Mouse (Mus musculus): ENCODE results near the gene Pcgf5.
"Not testable (repeated sequence)": the region's sequence is repeated elsewhere in the genome, so short reads cannot be mapped to it uniquely, and the experiment has no call there.

Pcgf5 gene

DNA sequence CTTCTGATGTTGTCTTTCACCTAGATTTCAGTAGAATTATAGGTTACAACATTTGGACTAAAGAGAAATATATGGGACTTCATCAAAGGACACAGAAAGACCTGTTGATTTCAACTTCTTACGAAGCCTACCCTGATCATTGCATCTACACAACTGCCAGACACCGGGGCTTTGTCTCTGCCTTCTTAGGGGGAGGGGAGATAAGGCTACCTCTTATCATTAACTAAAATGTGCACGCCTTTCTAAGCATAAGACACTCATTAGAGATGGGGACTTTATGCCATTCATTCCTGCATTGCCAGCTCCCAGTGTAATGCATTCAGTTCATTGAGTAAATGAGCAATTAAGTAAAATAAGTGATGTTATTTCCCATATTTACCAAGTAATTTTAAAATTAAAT is 85.1 kb downstream of the Pcgf5 start:
- Histone ChIP-seq H3K4me3 (replicated peaks; ENCODE audit: low read length) (no peak overlapping the region), H3K36me3 (ENCODE audit: insufficient read depth, low read length) (no peaks in the 10 kb centered on the region), H3K27me3 (ENCODE audit: insufficient read depth, low read length) (no peaks in the 10 kb centered on the region), H3K4me1 (replicated peaks; ENCODE audit: low read depth, low read length) (peaks cover 3% of the 10 kb centered on the region), H3K9me3 (ENCODE audit: low read length) (no peaks in the 10 kb centered on the region)
- no peak for TF ChIP-seq NANOG (IDR thresholded peaks at IDR 0.05; ENCODE audit: borderline replicate concordance, low read length)

DNA sequence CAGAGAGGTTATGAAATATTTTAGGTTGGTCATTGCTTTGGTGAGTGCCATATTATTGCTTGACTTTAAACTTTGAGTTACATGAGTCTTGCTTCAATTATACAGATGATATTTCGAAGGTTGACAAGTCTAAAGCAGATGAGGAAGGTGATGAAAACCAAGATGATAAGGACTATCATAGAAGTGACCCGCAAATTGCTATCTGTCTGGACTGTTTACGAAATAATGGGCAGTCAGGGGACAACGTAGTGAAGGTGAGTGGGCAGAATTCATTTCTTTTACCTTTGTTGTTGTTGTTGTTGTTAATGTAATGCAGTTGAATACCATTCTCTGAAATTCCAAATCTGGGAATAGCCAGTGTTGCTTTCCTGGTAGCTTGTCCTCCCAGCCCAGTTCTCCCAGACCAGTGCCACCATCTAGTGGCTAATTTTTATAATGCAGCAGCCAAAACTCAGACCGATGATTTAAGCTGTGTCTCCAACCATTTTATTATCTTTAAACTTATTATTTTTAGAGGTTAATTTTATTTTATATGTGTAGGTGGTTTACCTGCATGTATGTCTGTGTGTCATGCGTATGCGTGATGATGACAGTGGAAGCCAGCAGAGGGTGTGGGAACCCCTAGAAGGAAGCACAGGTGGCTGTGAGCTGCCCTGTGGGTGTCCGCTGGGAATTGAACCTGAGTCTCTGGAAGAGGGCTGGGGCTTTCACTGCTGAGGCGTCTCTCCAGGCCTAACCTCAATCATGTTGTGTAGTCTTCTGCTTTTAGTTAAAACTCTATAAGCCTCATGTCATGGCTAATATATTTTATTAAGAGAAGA is 92.0 kb downstream of the Pcgf5 start:
- no peaks in the 10 kb centered on the region for H3K27me3 ChIP-seq (ENCODE audit: insufficient read depth, low read length)
- peaks cover 3% of the 10 kb centered on the region for H3K4me1 ChIP-seq (replicated peaks; ENCODE audit: low read depth, low read length)
- no peaks in the 10 kb centered on the region for H3K36me3 ChIP-seq (ENCODE audit: insufficient read depth, low read length)
- no peak for TF ChIP-seq POU5F1 (IDR thresholded peaks at IDR 0.05; ENCODE audit: borderline replicate concordance, low read length)
- TF ChIP-seq CTCF (conservative IDR thresholded peaks at IDR 0.05; ENCODE audit: low read length), result peak; percentile 75
- H3K4me3 ChIP-seq (replicated peaks; ENCODE audit: low read length), result no peak overlapping the region
- H3K9me3 ChIP-seq (ENCODE audit: low read length), result no peaks in the 10 kb centered on the region

DNA sequence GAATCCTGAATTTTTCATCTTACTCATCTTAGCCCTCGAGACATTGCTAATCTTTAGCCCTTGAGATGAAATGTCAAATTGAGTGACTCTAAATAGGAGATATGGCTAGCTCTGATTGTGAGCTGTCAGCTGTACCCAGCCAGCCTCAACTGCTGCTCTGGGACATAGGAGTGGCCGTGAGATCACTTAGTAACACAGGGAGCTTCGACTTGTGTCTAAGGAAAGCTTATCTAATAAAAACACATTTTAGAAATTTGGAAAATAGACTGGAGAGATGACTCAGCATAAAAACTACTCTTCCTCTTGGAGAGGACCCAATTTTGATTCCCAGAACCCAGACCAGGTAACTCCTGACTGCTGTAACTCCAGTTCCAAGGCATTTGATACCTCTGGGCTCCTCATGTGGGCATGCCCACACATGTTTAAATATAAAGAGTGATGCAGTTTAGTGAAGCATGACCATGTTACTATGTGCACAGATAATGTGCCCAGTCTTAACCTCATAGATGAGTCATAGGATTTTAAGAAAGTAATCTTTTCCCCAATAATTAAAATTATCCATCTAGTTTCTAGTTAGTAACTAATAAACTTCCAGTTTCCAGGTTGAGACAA is 103.0 kb downstream of the Pcgf5 start:
- no peak overlapping the region for H3K4me3 ChIP-seq (replicated peaks; ENCODE audit: low read length)
- H3K9me3 ChIP-seq (ENCODE audit: low read length), result no peaks in the 10 kb centered on the region
- H3K27me3 ChIP-seq (ENCODE audit: insufficient read depth, low read length), result no peaks in the 10 kb centered on the region
- TF ChIP-seq POU5F1 (IDR thresholded peaks at IDR 0.05; ENCODE audit: borderline replicate concordance, low read length), result no peak
- TF ChIP-seq CTCF (conservative IDR thresholded peaks at IDR 0.05; ENCODE audit: low read length), result no peak
- TF ChIP-seq NANOG (IDR thresholded peaks at IDR 0.05; ENCODE audit: borderline replicate concordance, low read length), result no peak
- H3K36me3 ChIP-seq (ENCODE audit: insufficient read depth, low read length), result peaks cover 3% of the 10 kb centered on the region; the same call in 1 of the 2 replicates
- no peaks in the 10 kb centered on the region for H3K4me1 ChIP-seq (replicated peaks; ENCODE audit: low read depth, low read length)

DNA sequence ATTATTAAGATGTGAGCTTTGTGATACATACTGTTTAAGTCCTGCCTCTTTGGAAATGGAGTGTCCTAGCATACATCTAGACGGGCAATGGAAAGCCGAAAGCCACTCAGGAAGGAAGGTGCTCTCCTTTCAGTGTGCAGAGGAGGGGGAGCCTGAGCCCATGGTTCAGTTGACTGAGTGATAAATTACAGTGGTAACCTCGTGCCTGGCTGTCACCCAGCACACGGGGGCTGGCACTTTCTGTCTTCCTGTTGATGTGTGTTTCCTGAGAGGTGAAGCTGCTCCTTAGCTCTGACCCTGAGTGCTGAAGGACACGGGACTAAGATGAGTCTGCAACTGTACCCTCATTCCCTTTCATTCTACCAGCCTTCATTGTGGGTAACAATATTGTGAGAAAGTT is 103.6 kb downstream of the Pcgf5 start:
- H3K4me1 ChIP-seq (replicated peaks; ENCODE audit: low read depth, low read length), result no peaks in the 10 kb centered on the region
- TF ChIP-seq NANOG (IDR thresholded peaks at IDR 0.05; ENCODE audit: borderline replicate concordance, low read length) (no peak), POU5F1 (IDR thresholded peaks at IDR 0.05; ENCODE audit: borderline replicate concordance, low read length) (no peak), CTCF (conservative IDR thresholded peaks at IDR 0.05; ENCODE audit: low read length) (no peak)

DNA sequence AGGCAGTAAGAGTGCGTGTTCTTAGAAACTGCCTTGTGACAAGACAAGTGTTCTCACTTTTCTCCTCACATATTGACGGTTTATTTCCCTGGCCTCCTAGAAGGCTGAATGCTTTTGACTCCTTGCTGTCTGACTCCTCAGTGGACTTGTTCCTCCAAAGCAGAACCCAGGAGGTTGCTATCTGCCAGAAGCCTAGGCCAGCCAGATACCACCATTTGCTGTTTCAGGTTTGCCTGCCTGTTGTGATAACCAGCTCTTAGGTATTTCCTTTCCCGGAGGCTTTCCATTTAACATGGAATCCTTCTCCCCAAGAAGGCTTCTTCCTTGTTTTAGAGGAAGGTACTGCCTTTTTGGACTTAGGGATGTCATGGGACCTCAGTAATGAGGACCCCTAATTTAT is 104.1 kb downstream of the Pcgf5 start:
- not testable (repeated sequence) for H3K36me3 ChIP-seq (ENCODE audit: insufficient read depth, low read length); H3K27me3 ChIP-seq (ENCODE audit: insufficient read depth, low read length); H3K4me3 ChIP-seq (replicated peaks; ENCODE audit: low read length); H3K9me3 ChIP-seq (ENCODE audit: low read length); H3K4me1 ChIP-seq (replicated peaks; ENCODE audit: low read depth, low read length)

More for the DNA sequence above, 103.6 kb downstream of the Pcgf5 start:
- H3K36me3 ChIP-seq (ENCODE audit: insufficient read depth, low read length), result peaks cover 3% of the 10 kb centered on the region; the same call in 1 of the 2 replicates
- H3K4me3 ChIP-seq (replicated peaks; ENCODE audit: low read length), result no peak overlapping the region
- no peaks in the 10 kb centered on the region for H3K27me3 ChIP-seq (ENCODE audit: insufficient read depth, low read length)
- H3K9me3 ChIP-seq (ENCODE audit: low read length), result no peaks in the 10 kb centered on the region

DNA sequence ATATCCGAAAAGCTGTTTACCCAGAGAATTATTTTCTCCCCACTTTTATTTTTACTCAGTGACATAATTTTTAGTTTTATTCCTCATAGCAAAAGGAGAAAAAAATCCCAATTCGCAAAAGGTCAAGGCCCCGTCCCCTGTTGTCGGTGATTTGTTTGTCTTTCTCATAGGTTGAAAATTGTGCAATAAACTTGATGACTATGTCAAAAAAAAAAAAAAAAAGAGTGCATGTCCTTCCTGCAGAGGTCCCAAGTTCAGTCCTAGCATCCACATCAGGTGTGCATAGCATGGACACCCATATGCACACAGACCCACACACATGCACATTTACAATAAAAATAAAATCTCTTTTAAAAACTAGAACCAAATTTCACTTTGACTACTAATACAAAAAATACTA is 105.3 kb downstream of the Pcgf5 start:
- Histone ChIP-seq H3K4me3 (replicated peaks; ENCODE audit: low read length) (no peak overlapping the region), H3K9me3 (ENCODE audit: low read length) (no peaks in the 10 kb centered on the region), H3K4me1 (replicated peaks; ENCODE audit: low read depth, low read length) (no peaks in the 10 kb centered on the region), H3K36me3 (ENCODE audit: insufficient read depth, low read length) (peaks cover 3% of the 10 kb centered on the region; the same call in 1 of the 2 replicates), H3K27me3 (ENCODE audit: insufficient read depth, low read length) (no peaks in the 10 kb centered on the region)
- TF ChIP-seq POU5F1 (IDR thresholded peaks at IDR 0.05; ENCODE audit: borderline replicate concordance, low read length) (no peak), NANOG (IDR thresholded peaks at IDR 0.05; ENCODE audit: borderline replicate concordance, low read length) (no peak)

DNA sequence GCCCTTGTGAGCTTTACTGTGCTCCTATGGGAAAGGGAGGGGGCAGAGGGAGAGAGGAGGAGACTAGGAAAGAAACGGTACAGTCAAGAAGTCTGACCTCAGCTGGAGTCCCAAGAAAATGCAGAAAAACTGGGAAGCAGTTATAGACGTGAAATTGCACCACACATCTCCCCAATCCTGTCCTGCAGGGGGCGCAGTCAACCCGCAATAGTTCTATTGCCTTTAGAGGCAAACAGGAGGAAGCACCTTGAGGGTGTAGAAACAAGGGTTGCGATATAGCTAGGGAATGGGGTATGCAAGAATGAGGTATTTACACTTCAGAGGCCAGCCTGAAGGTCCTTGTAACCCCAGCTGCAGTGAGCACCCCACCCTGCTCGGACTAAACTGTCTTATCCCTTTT is 122.0 kb downstream of the Pcgf5 start:
- Histone ChIP-seq H3K9me3 (ENCODE audit: low read length) (no peaks in the 10 kb centered on the region), H3K4me3 (replicated peaks; ENCODE audit: low read length) (no peak overlapping the region), H3K4me1 (replicated peaks; ENCODE audit: low read depth, low read length) (0 out of 2 replicates have a peak, but pooled peaks cover 3% of the 10 kb centered on the region), H3K36me3 (ENCODE audit: insufficient read depth, low read length) (no peaks in the 10 kb centered on the region), H3K27me3 (ENCODE audit: insufficient read depth, low read length) (no peaks in the 10 kb centered on the region)
- TF ChIP-seq CTCF (conservative IDR thresholded peaks at IDR 0.05; ENCODE audit: low read length), result peak; percentile 85
- no peak for TF ChIP-seq NANOG (IDR thresholded peaks at IDR 0.05; ENCODE audit: borderline replicate concordance, low read length)

DNA sequence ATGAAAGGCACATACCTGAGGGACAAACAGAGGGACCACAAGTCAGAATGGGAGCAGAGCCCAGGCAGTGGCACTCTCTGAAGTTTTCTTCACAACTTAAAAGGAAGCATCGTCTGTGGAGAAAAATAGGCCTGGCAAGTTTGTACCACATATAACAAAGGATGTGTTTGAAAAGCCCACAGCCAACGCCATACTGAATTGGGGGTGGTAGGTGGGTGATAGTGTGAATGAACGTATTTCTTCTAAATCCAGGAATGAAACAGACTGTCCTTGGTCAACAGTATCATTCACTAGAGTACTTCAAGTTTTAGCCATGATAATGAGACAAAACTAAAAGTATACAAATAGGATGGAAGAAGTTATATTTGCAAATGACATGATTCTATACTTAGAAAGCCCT is 123.2 kb downstream of the Pcgf5 start:
- Histone ChIP-seq H3K4me1 (replicated peaks; ENCODE audit: low read depth, low read length) (0 out of 2 replicates have a peak, but pooled peaks cover 3% of the 10 kb centered on the region), H3K27me3 (ENCODE audit: insufficient read depth, low read length) (peaks cover 4% of the 10 kb centered on the region; the same call in 1 of the 2 replicates), H3K36me3 (ENCODE audit: insufficient read depth, low read length) (no peaks in the 10 kb centered on the region), H3K9me3 (ENCODE audit: low read length) (no peaks in the 10 kb centered on the region), H3K4me3 (replicated peaks; ENCODE audit: low read length) (no peak overlapping the region)
- no peak for TF ChIP-seq NANOG (IDR thresholded peaks at IDR 0.05; ENCODE audit: borderline replicate concordance, low read length)
- TF ChIP-seq CTCF (conservative IDR thresholded peaks at IDR 0.05; ENCODE audit: low read length), result no peak
- TF ChIP-seq POU5F1 (IDR thresholded peaks at IDR 0.05; ENCODE audit: borderline replicate concordance, low read length), result no peak

DNA sequence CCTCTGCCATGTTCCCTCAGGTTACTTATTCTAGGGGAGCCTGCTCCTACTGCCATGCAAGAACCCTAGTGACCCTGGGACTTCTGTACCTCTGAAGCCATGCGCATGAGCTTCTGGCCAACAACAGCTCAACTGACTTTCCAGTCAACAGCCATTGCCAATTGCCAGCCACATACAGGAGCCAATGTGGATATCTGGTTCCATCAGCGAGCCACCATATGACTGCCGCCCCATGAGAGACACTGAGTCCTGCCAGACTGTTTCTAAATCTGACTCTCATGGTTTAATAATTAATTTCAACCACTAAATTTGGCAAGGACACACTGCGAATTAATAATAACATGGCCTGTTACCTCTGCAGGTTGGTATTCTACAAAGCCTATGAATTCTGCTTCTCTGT is 128.5 kb downstream of the Pcgf5 start:
- H3K27me3 ChIP-seq (ENCODE audit: insufficient read depth, low read length), result peaks cover 10% of the 10 kb centered on the region
- no peaks in the 10 kb centered on the region for H3K9me3 ChIP-seq (ENCODE audit: low read length)

More for the DNA sequence above, 128.5 kb downstream of the Pcgf5 start:
- no peak overlapping the region for H3K4me3 ChIP-seq (replicated peaks; ENCODE audit: low read length)
- H3K4me1 ChIP-seq (replicated peaks; ENCODE audit: low read depth, low read length), result peaks cover 17% of the 10 kb centered on the region
- H3K36me3 ChIP-seq (ENCODE audit: insufficient read depth, low read length), result no peaks in the 10 kb centered on the region
- TF ChIP-seq CTCF (conservative IDR thresholded peaks at IDR 0.05; ENCODE audit: low read length) (no peak), POU5F1 (IDR thresholded peaks at IDR 0.05; ENCODE audit: borderline replicate concordance, low read length) (no peak), NANOG (IDR thresholded peaks at IDR 0.05; ENCODE audit: borderline replicate concordance, low read length) (no peak)

Data from E14TG2a.4 (cell line).